Mouse (Mus musculus) monocyte, adult 5-6 weeks (primary cell): ENCODE results near the gene Ccdc24. TPM values are rescaled to one million over a fixed set of nuclear protein-coding genes. Genes with fewer than 3 reads are reported as not detected.

Source experiments
- ATAC-seq: fragments of 153-309, 156-312 bp; replicated peaks from 2 replicates; pipeline ENCODE4 v1.8.0; 2017; ENCODE audit warnings: mild to moderate bottlenecking; ENCODE audit not compliant: low TSS enrichment, insufficient number of reproducible peaks, severe bottlenecking, poor library complexity, low FRiP score
- total RNA-seq: library from RNA; stranded (forward); fragments of 200-1000, 200-491, 200-594 nt; gene quantifications from 3 replicates; pipeline ENCODE4 v1.2.3, GENCODE M21; 2017

The Ccdc24 gene
- total RNA-seq, 1 experiment from 2014 or later: not detected

GRCm38 (mm10) chr4:117836204-117836767, 36.1 kb downstream of the Ccdc24 start:
- peak; percentile 73 for ATAC-seq

DNA sequence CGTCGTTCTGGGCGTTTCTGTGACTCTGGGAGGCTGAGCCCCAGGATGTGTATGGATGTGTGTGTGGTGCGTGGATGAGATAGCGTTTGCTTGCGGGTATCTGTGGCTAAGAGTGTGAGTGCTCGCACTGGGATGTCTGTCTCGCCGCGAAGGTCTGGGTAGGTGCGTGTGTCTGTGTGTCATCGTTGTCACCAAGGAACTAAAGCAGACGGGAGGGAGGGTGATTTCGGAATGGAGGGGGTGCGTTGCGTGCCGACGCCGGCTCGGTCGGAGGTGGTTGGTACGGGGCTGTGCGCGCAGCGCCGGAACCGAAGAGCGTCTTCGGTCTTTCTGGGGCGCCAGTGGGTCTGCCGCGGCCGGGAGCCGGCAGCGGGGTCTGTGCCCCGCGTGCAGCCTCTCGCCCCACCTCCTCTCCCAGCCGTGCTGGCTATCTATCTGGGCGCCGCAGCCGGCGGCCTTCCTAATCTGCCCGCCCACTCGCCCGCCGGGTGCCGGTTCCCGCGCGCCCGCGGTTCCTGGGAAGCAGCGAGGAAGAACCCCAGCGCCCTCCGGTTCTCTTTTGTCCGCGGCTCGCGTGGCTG, 36.7 kb downstream of the Ccdc24 start:
- 0 out of 2 replicates have a peak, but pooled peaks have one; percentile 8 for ATAC-seq

GRCm38 (mm10) chr4:117834845-117835530, 37.4 kb downstream of the Ccdc24 start:
- no peak for ATAC-seq

- no peak for ATAC-seq
These were observed 37.9 kb downstream of the Ccdc24 start, which contains the start of gene Slc6a9 for GRCm38 (mm10) chr4:117834457-117834844. Gene Slc6a9 (plus strand): TSS chr4:117834506.

DNA sequence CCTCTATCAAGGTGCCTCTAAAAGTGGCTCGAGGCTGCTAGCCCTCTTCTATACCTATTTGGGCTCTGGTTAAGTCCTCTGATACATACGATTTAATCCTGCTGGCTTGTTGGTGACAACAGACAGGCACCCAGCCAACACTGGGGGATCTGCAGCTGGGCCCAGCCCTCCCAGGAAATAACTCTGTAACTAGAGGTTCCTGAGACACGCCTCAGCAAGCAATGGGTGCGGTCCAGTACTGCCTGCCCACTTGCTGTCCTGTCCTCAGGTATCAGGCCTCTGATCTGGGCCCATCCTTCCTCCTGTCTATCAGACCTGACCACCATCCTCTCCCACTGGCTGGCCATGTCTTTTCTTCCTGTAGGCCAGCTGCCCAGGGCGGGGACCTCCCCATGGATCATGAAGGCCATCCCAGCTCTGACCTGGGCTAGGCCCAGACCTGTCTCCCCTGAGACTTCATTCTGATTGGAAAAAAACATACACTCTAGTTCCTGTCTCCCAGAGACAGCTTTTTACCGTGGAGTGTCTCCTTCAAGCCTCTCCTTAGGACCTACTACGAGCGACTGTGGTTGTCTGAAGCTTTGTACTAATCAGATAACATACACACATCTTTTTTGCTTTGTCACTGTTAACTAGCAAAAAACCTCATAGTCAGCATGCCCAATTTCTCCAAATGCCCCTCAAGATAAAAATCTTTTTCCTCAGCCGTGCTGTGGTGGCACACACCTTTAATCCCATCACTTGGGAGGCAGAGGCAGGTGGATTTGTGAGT, 40.3 kb downstream of the Ccdc24 start:
- ATAC-seq: no peak

- ATAC-seq: no peak
These were observed 40.9 kb downstream of the Ccdc24 start for GRCm38 (mm10) chr4:117831499-117831898.

GRCm38 (mm10) chr4:117830801-117831200, 41.6 kb downstream of the Ccdc24 start:
- no peak for ATAC-seq

GRCm38 (mm10) chr4:117830124-117830551, 42.2 kb downstream of the Ccdc24 start:
- ATAC-seq: no peak

- ATAC-seq: no peak
These were observed 42.9 kb downstream of the Ccdc24 start for GRCm38 (mm10) chr4:117829260-117830123.

DNA sequence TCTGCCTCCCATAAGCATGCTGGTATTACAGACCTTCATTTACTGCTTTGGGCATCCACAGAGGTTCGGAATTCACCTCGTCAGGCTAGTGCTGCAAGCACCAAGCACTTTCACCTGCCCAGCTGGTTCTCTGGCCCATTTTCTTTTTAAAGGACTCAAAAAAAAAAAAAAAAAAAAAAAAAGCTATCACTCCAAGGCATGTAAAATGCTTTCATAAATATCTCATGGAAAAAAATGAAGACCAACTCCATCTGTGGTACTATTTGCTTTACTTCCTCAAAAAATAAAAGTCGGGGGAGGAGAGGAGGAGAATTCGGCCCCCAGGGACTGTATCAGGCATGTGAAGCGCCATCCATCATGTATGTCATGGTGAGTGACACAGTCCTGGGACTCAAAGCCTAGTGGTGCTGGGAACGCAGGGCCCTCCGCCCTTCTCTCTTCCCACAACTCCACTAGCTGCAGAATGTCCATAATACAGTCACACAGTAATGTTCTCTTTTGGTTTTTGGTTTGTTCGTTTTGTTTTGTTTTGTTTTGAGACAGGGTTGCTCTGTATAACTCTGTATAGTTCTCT, 43.7 kb downstream of the Ccdc24 start:
- no peak for ATAC-seq

DNA sequence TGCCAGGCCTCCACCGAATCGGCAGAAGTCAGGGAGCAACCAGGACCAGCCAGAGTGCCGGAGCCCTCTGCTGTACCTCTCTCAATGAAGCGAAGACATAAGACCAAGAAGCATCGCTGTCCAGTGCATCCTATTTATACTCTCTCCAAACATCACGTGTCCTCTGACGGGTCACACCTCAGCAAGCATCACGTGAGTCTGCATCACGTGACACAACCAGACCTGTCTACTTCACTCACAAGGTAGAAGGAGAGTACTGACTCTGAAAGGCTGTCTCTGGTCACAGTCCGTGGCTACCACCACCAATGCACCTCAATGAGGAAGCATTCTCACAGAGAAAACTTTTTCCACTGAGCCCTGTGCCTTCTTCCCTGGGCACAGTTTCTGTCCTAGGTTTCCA, 54.3 kb downstream of the Ccdc24 start:
- ATAC-seq: no peak

DNA sequence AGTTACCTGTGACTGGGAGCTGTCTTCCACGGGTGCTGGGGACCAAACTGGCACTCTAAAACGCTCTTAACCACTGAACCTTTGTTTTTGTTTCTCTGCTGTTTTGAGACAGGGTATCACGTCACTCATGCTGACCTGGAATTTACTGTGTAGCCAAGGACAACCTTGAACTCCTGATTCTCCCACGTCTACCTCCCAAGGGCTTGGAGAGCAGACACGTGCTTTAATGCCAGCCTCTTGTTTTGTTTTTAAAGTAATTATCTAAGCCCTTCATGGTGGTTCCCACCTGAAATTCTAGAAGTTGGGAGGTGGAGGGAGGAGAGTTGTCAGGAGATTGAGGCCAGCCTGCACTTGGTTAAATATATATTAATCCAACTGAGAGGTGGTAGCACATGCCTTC, 55.6 kb downstream of the Ccdc24 start:
- ATAC-seq: no peak

Other genes starting within 250 kb of the Ccdc24 start
- gene Dmap1, start 190.3 kb downstream of the Ccdc24 start, total RNA-seq: 18.1 to 30.9 TPM (median 23.9 TPM) in 3 replicates
- gene Gm12845, start 148.1 kb downstream of the Ccdc24 start, total RNA-seq: not detected in 3 replicates
- not detected in 3 replicates for gene Klf17, start 106.9 kb downstream of the Ccdc24 start, total RNA-seq
- 1.8 to 2.8 TPM in 2 of 3 replicates, not detected in the other for gene Slc6a9, start 38.1 kb downstream of the Ccdc24 start, total RNA-seq
- gene B4galt2, start 10.9 kb upstream of the Ccdc24 start, total RNA-seq: not detected in 3 replicates
- gene Atp6v0b, start 14.8 kb upstream of the Ccdc24 start, total RNA-seq: 121 to 188 TPM (median 178 TPM) in 3 replicates
- 2.1 to 15.0 TPM (median 4.2 TPM) in 3 replicates for gene Dph2, start 19.5 kb upstream of the Ccdc24 start, total RNA-seq
- 4.4 to 15.6 TPM (median 7.5 TPM) in 3 replicates for gene Ipo13, start 42.4 kb upstream of the Ccdc24 start, total RNA-seq
- gene Artn, start 57.2 kb upstream of the Ccdc24 start, total RNA-seq: not detected in 3 replicates